Mouse (Mus musculus) gastrocnemius, postnatal 10 days (tissue): ENCODE results near the gene Vmn2r17. TPM values are rescaled to one million over a fixed set of nuclear protein-coding genes. Genes with fewer than 3 reads are reported as not detected.

Source experiments
- DNase-seq: peaks from one replicate; pipeline ENCODE4 v3.0.0; 2021; ENCODE audit warnings: mixed read lengths
- long read RNA-seq, 2 experiments: library from polyadenylated mRNA; stranded (forward); transcript quantifications; one replicate each; pipeline ENCODE4 v2.0.0; 2021
- total RNA-seq, 2 experiments: library from RNA; stranded (reverse); gene quantifications; 2 replicates each; pipeline ENCODE4 v1.2.3; 2021

The Vmn2r17 gene
- not detected for total RNA-seq
- long read RNA-seq, experiment 1 = 0 reads
- long read RNA-seq, experiment 2 = 0 reads

DNA sequence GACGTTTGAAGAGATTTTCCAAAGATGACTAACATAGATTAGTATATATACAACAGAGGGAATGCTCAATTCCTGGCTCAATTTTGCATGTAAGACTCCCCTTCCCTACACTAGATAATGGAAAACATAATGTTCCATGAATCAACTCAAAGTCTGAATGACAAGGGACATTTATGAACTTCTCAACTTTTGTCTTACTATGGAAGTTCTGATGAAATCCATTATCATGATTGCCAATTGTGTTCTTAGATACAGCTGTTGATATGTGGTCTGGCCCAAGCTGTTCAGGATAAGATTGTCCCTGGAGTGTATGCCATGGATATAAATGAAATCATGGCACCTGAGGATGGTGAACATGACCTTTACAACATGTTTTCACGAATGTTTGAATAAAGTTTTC lies at the start of gene Vmn2r17:
TSS of gene Vmn2r17 (plus strand) at position 301 of the 400 bp plus-strand sequence.
- DNase-seq = no peak

DNA sequence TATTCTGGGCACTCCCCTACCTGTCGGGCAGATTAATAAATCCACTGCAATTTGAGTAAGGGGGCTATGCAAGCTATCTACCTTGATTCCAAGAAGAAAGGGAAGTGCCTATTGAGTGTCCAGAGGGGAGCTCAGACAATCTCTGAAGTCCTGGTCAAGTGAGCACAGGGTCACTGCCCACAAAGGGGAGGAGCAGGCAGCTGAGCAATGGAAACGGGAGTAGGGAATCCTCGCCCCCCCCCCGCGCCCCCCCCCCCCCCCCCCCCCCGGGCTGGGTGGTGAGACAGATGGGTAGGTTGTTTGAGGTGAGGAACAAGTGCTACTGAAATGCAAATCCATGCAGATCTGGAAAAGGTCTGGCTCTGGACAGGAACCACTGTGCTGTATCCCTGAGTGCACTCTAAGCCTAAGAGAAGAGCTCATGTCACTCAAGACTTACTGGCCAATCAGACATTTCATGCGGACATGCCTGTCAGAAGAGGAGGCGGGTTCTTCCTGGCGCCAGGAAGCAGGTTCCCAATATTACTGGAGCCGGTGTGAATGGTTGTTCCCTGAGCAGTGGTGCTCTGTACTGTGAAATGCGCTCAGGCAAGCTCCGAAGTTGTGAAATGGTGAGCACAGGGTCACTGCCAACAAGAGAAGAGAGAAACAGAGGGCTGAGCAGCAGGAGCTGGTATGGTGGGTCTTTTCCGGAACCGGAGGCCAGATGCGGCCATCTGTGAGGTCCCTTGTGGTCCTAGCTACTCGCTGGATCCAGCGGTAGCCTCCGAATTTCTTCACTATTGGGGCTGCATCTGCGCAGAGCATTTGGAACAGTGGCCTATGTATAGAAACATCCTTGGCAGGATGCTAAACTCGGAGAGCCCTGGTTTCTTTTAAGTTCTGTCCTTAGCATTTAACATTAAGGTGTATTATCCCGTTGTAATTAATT lies 47.4 kb downstream of the Vmn2r17 start:
- no peak for DNase-seq

- no peak for DNase-seq
These were observed 87.2 kb downstream of the Vmn2r17 start for GRCm38 (mm10) chr5:109506729-109507128.

Other genes starting within 250 kb of the Vmn2r17 start
- gene Vmn2r13, start 227.5 kb upstream of the Vmn2r17 start, total RNA-seq = not detected
- gene Vmn2r14, start 195.0 kb upstream of the Vmn2r17 start, total RNA-seq = not detected
- not detected for gene Vmn2r15, start 122.0 kb upstream of the Vmn2r17 start, total RNA-seq
- not detected for gene Vmn2r16, start 89.5 kb upstream of the Vmn2r17 start, total RNA-seq
- 10 to 100 TPM; 10.4 to 13.1 TPM for gene Crlf2, start 139.3 kb downstream of the Vmn2r17 start, total RNA-seq